Mouse (Mus musculus) lung, postnatal 0 days (tissue): ENCODE measurements at regions not wholly inside any gene's neighbourhood (a gene's known extent, or its start where the extent isn't known, plus 50 kb on each side); places are given as distances from the start of the nearest gene placed in this dataset.

Source experiments
- CTCF ChIP-seq: IDR thresholded peaks from 2 replicates; pipeline ENCODE4 v1.5.1; 2016; ENCODE audit warnings: antibody characterized with exemption, mild to moderate bottlenecking
- EP300 ChIP-seq: IDR thresholded peaks from 2 replicates; pipeline ENCODE4 v1.6.1; 2016; ENCODE audit warnings: antibody characterized with exemption, mild to moderate bottlenecking, control low read depth

GRCm38 (mm10) chr3:61419706-61420105 lies 54.0 kb upstream of the B430305J03Rik start:
- TF ChIP-seq CTCF (no peak), EP300 (no peak)
